Mouse (Mus musculus) E14TG2a.4 (cell line): Measurements from ENCODE around the gene Dchs1.

Experiments
- H3K27me3 ChIP-seq: 2 replicates; pipeline ENCODE4 v1.6.1; 2014; ENCODE audit warnings: low read length, control low read depth; ENCODE audit not compliant: insufficient read depth
- H3K36me3 ChIP-seq: 2 replicates; pipeline ENCODE4 v1.6.1; 2014; ENCODE audit warnings: low read length, control low read depth; ENCODE audit not compliant: insufficient read depth
- H3K4me1 ChIP-seq: replicated peaks from 2 replicates; pipeline ENCODE4 v1.6.1; 2014; ENCODE audit warnings: low read depth, low read length, control low read depth
- H3K4me3 ChIP-seq: replicated peaks from 2 replicates; pipeline ENCODE4 v1.5.1; 2014; ENCODE audit warnings: mild to moderate bottlenecking, low read length
- H3K9me3 ChIP-seq: 2 replicates; pipeline ENCODE4 v1.6.1; 2014; ENCODE audit warnings: low read length, control low read depth
- CTCF ChIP-seq: conservative IDR thresholded peaks from 2 replicates; pipeline ENCODE4 v1.5.1; 2014; ENCODE audit warnings: low read length
- NANOG ChIP-seq: IDR thresholded peaks from 2 replicates; pipeline ENCODE4 v1.6.1; 2014; ENCODE audit warnings: borderline replicate concordance, low read length, mixed read lengths
- POU5F1 ChIP-seq: IDR thresholded peaks from 2 replicates; pipeline ENCODE4 v1.6.1; 2014; ENCODE audit warnings: low read length, borderline replicate concordance

Dchs1 gene

GRCm38 (mm10) chr7:105787285-105788140 is at the start of gene Dchs1:
TSS of gene Dchs1 (minus strand) at chr7:105787654.
- 0 out of 2 replicates have a peak, but pooled peaks cover 3% of the 10 kb centered on the region for H3K9me3 ChIP-seq
- H3K27me3 ChIP-seq, result peaks cover 88% of the 10 kb centered on the region
- TF ChIP-seq NANOG (no peak), POU5F1 (no peak), CTCF (no peak)
- H3K4me3 ChIP-seq, result peak within 1 kb of the TSS; percentile 78
- no peaks in the 10 kb centered on the region for H3K36me3 ChIP-seq
- peaks cover 5% of the 10 kb centered on the region for H3K4me1 ChIP-seq

DNA sequence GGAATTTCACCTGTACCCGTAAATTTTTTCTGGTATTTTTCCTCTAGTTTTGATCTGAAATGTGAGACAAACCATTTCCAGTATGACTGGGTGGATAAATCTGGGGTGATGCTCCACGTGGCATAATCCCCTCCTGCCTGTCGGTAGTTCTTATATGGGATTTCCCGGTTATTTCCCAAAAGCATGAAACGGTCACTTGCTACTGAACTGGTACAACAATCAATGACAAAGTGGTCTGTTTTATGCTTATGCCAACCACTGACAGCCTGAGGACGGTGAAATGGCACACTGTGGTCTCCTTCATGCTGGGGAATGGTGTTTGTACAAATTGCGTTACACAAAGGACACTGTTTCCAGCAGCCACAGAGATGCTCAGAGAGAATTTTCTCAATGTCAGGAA is 36.8 kb upstream of the Dchs1 start:
- H3K27me3 ChIP-seq, result 0 out of 2 replicates have a peak, but pooled peaks cover 3% of the 10 kb centered on the region
- no peaks in the 10 kb centered on the region for H3K4me1 ChIP-seq
- H3K9me3 ChIP-seq, result no peaks in the 10 kb centered on the region
- H3K4me3 ChIP-seq, result no peak overlapping the region
- TF ChIP-seq CTCF (no peak), POU5F1 (no peak), NANOG (no peak)
- no peaks in the 10 kb centered on the region for H3K36me3 ChIP-seq

DNA sequence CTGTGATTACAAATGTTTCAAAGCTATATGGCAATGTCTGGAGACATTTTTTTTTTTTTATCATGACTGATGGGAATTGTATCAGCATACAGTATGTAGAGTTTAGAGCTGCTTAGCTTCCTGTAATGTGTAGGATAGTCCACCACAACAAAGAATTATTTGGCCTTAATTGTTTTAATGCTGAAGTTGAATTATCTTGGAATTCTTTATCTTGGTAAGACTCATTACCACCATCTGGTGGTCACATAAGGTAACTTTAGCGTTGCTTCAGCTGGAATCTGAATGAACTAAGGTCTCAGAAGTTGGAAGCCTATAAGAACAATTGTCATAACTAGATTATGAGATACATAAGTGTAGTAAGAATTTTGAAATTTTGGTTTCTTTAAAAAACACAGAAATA is 31.0 kb upstream of the Dchs1 start:
- H3K9me3 ChIP-seq, result no peaks in the 10 kb centered on the region
- no peaks in the 10 kb centered on the region for H3K36me3 ChIP-seq
- no peak overlapping the region for H3K4me3 ChIP-seq
- TF ChIP-seq NANOG (no peak), POU5F1 (no peak), CTCF (peak; percentile 84)
- H3K27me3 ChIP-seq, result peaks cover under 1% of the 10 kb centered on the region; the same call in 1 of the 2 replicates
- no peaks in the 10 kb centered on the region for H3K4me1 ChIP-seq

GRCm38 (mm10) chr7:105816736-105817135 is 29.3 kb upstream of the Dchs1 start:
- no peak overlapping the region for H3K4me3 ChIP-seq
- H3K36me3 ChIP-seq, result no peaks in the 10 kb centered on the region
- peaks cover 3% of the 10 kb centered on the region; the same call in 1 of the 2 replicates for H3K27me3 ChIP-seq
- no peaks in the 10 kb centered on the region for H3K9me3 ChIP-seq
- peaks cover 3% of the 10 kb centered on the region for H3K4me1 ChIP-seq
- TF ChIP-seq POU5F1 (no peak), CTCF (peak; percentile 30)

DNA sequence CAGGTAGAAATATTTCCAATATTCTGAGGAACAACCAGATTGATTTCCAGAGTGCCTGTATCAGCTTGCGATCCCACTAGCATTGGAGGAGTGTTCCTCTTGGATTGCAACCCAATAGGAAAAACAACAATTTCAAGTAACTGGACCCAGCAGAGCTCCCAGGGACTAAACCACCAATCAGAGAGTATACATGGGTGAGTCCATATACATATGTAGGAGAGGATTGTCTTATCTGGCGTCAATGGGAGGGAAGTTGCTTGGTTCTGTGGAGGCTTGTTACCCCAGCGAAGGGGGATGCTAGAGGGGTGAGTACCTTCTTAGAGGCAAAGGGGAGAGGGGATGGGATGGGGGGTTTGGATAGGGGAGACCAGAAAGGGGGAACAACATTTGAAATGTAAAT is 25.9 kb upstream of the Dchs1 start:
- Histone ChIP-seq H3K9me3 (no peaks in the 10 kb centered on the region), H3K4me1 (peaks cover 22% of the 10 kb centered on the region), H3K36me3 (peaks cover 16% of the 10 kb centered on the region), H3K27me3 (peaks cover 3% of the 10 kb centered on the region; the same call in 1 of the 2 replicates), H3K4me3 (no peak overlapping the region)
- TF ChIP-seq NANOG, result no peak
- TF ChIP-seq POU5F1, result no peak
- no peak for TF ChIP-seq CTCF

DNA sequence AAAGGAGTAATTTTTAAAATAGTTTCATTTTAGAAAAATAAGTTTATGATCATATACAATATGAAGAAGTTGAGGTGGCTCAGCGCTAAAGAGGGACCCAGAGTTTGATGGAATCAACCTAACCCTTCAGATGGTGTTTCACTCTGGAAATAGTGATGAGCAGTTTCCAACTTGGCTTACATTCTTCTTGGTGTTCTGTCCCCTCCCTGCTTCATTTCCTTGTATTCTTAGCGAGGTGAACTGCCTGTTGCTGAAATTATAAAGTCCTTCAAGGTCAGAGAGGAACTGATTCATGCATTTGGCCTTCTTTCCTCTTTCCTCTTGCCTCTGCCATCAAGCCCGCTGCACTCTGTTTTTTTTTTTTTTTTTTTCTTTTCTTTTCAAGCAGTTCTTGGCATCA is 25.1 kb upstream of the Dchs1 start:
- Histone ChIP-seq H3K4me1 (peaks cover 25% of the 10 kb centered on the region), H3K36me3 (peaks cover 24% of the 10 kb centered on the region), H3K4me3 (no peak overlapping the region), H3K9me3 (no peaks in the 10 kb centered on the region), H3K27me3 (peaks cover 3% of the 10 kb centered on the region; the same call in 1 of the 2 replicates)
- TF ChIP-seq POU5F1 (no peak), CTCF (no peak), NANOG (no peak)

- Histone ChIP-seq H3K4me3 (no peak overlapping the region), H3K36me3 (peaks cover 33% of the 10 kb centered on the region), H3K27me3 (peaks cover 3% of the 10 kb centered on the region; the same call in 1 of the 2 replicates), H3K4me1 (peaks cover 25% of the 10 kb centered on the region), H3K9me3 (no peaks in the 10 kb centered on the region)
- TF ChIP-seq NANOG, result no peak
- no peak for TF ChIP-seq CTCF
- no peak for TF ChIP-seq POU5F1
Measured at GRCm38 (mm10) chr7:105811516-105811915, 24.1 kb upstream of the Dchs1 start.

- Histone ChIP-seq H3K4me3 (peak within 1 kb of the TSS; percentile 99), H3K27me3 (peaks cover 3% of the 10 kb centered on the region; the same call in 1 of the 2 replicates), H3K36me3 (peaks cover 33% of the 10 kb centered on the region), H3K4me1 (peaks cover 25% of the 10 kb centered on the region), H3K9me3 (no peaks in the 10 kb centered on the region)
- TF ChIP-seq POU5F1 (no peak), CTCF (peak; percentile 71)
Measured at GRCm38 (mm10) chr7:105810877-105811489, 23.5 kb upstream of the Dchs1 start, which contains the start of gene Mrpl17. TSS of gene Mrpl17 (minus strand) at chr7:105811099.
